16 mouse cellular contexts compared by ENCODE assay signal in genomic region chr4:109411377-109411967, GRCm38 (mm10). TPM values are rescaled to one million over a fixed set of nuclear protein-coding genes. Genes with fewer than 3 reads are reported as not detected.
DNase-seq lines count a peak whose midpoint lies in the region; ATAC-seq lines count a peak whose summit lies in the region.
"Had no signal": no experiment of that assay in that cellular context is flagged by ENCODE, and none has a peak within 500 bp of the region (broad histone marks: within the 10 kb centered on the region; RNA-seq: fewer than 3 reads in every experiment).

No protein-coding gene starts in this region.

- H3K27ac ChIP-seq in heart, embryonic 14.5 days (replicated peaks in 1 of 2; ENCODE audit: control insufficient read depth in 1 of 2, insufficient read depth in 1 of 2, low read depth in 2 of 2, low read length in 2 of 2): peak overlapping the region; percentile 18 to 71; a peak in 3 of 4 replicates
- H3K27ac ChIP-seq in neural tube, embryonic 11.5 days (ENCODE audit: low read depth, low read length): 0 out of 2 replicates have a peak overlapping the region, but pooled peaks have one; percentile 34
- H3K27ac ChIP-seq in intestine, embryonic 16.5 days (ENCODE audit: low read length): no peak overlapping the region
- H3K27ac ChIP-seq: hindbrain, embryonic 14.5 days; limb, embryonic 12.5 days had no signal

- H3K9me3 ChIP-seq in heart, embryonic 14.5 days (ENCODE audit: control insufficient read depth, low read length): no peaks in the 10 kb centered on the region
- no peaks in the 10 kb centered on the region for H3K9me3 ChIP-seq in neural tube, embryonic 11.5 days (ENCODE audit: control insufficient read depth, low read length)
- H3K9me3 ChIP-seq in intestine, embryonic 16.5 days (ENCODE audit: control insufficient read depth, low read length): no peaks in the 10 kb centered on the region
- H3K9me3 ChIP-seq: limb, embryonic 12.5 days had no signal

- H3K36me3 ChIP-seq in heart, embryonic 14.5 days (ENCODE audit: control insufficient read depth, insufficient read depth, low read length): no peaks in the 10 kb centered on the region
- H3K36me3 ChIP-seq in neural tube, embryonic 11.5 days (ENCODE audit: control insufficient read depth, insufficient read depth, low read length): no peaks in the 10 kb centered on the region
- no peaks in the 10 kb centered on the region for H3K36me3 ChIP-seq in intestine, embryonic 16.5 days (ENCODE audit: control insufficient read depth, insufficient read depth, low read length)
- H3K36me3 ChIP-seq: limb, embryonic 12.5 days had no signal

- no peak for DNase-seq in heart, adult 11 months
- no peak for DNase-seq in neural tube, embryonic 11.5 days (ENCODE audit: low spot score)
- no peak for DNase-seq in neural tube, embryonic 10.5 days (ENCODE audit: extremely low spot score, low spot score)
- DNase-seq in urinary bladder, postnatal 14 days (ENCODE audit: low spot score): no peak
- no peak for DNase-seq in embryo, embryonic 11 days
- DNase-seq: adrenal gland, postnatal 25 days; cerebellum, adult 11-12 months; gastrocnemius, postnatal 36 days; lung, postnatal 10 days; midbrain, embryonic 14.5 days; retina, postnatal 1 day had no signal

- no peak overlapping the region for H3K4me3 ChIP-seq in heart, embryonic 14.5 days (ENCODE audit: control insufficient read depth in 1 of 2, insufficient read depth in 1 of 2, low read depth in 1 of 2, low read length in 2 of 2)
- H3K4me3 ChIP-seq in neural tube, embryonic 11.5 days (ENCODE audit: low read depth, low read length): no peak overlapping the region
- no peak overlapping the region for H3K4me3 ChIP-seq in intestine, embryonic 16.5 days (ENCODE audit: low read length)
- H3K4me3 ChIP-seq: limb, embryonic 12.5 days had no signal

- no peak for ATAC-seq in heart, embryonic 14.5 days (ENCODE audit: insufficient number of reproducible peaks, insufficient read depth, low FRiP score, low read depth)
- no peak for ATAC-seq in neural tube, embryonic 11.5 days (ENCODE audit: insufficient read depth, low FRiP score, low TSS enrichment)
- no peak for ATAC-seq in intestine, embryonic 16.5 days
- peak; percentile 38 for ATAC-seq in megakaryocyte-erythroid progenitor cell, adult 5-6 weeks (replicated peaks; ENCODE audit: low FRiP score, low TSS enrichment, poor library complexity, severe bottlenecking)

- H3K27me3 ChIP-seq in heart, embryonic 14.5 days (ENCODE audit: control insufficient read depth, insufficient read depth, low read length): no peaks in the 10 kb centered on the region
- peaks cover 5% of the 10 kb centered on the region; the same call in 1 of the 2 replicates for H3K27me3 ChIP-seq in neural tube, embryonic 11.5 days (ENCODE audit: control insufficient read depth, insufficient read depth, low read length)
- no peaks in the 10 kb centered on the region for H3K27me3 ChIP-seq in intestine, embryonic 16.5 days (replicated peaks; ENCODE audit: control insufficient read depth, insufficient read depth, low read length)

- peak overlapping the region; percentile 44; the same call in 1 of the 2 replicates for H3K9ac ChIP-seq in heart, embryonic 14.5 days (ENCODE audit: low read length)
- no peak overlapping the region for H3K9ac ChIP-seq in neural tube, embryonic 11.5 days (ENCODE audit: low read length)
- peak overlapping the region; percentile 33; the same call in 1 of the 2 replicates for H3K9ac ChIP-seq in intestine, embryonic 16.5 days (ENCODE audit: low read depth, low read length)
- H3K9ac ChIP-seq: hindbrain, embryonic 14.5 days; limb, embryonic 12.5 days had no signal

- WGBS in heart, embryonic 14.5 days: 60% methylated on average over 6 of the region's 6 CpGs
- WGBS in neural tube, embryonic 11.5 days: 87% methylated on average over 6 of the region's 6 CpGs
- 80% methylated on average over 6 of the region's 6 CpGs for WGBS in intestine, embryonic 16.5 days

- peaks cover 12 to 28% of the 10 kb centered on the region in 2 experiments for H3K4me1 ChIP-seq in heart, embryonic 14.5 days (ENCODE audit: control insufficient read depth in 2 of 2, insufficient read depth in 2 of 2, low read length in 2 of 2)
- H3K4me1 ChIP-seq in neural tube, embryonic 11.5 days (ENCODE audit: control insufficient read depth, insufficient read depth, low read length): no peaks in the 10 kb centered on the region
- H3K4me1 ChIP-seq in intestine, embryonic 16.5 days (ENCODE audit: control insufficient read depth, insufficient read depth, low read length): peaks cover 28% of the 10 kb centered on the region

- peak overlapping the region; percentile 13; the same call in 1 of the 2 replicates for H3K4me2 ChIP-seq in heart, embryonic 14.5 days (ENCODE audit: low read length)
- H3K4me2 ChIP-seq in neural tube, embryonic 11.5 days (ENCODE audit: low read depth): no peak overlapping the region
- H3K4me2 ChIP-seq in intestine, embryonic 16.5 days (ENCODE audit: low read depth, low read length): no peak overlapping the region
- H3K4me2 ChIP-seq: hindbrain, embryonic 14.5 days; limb, embryonic 12.5 days had no signal

RNA-seq across cellular contexts. Expression of gene Ttc39a, which starts 5.0 kb away (rescaled TPM):
- polyA plus RNA-seq in heart, embryonic 14.5 days (2014; fragmentation: Nextera tagmentation; extraction: Ambion mirVana): 7.7 and 8.2 TPM in 2 replicates
- 1.9 and 2.7 TPM in 2 replicates for polyA plus RNA-seq in neural tube, embryonic 11.5 days (2014; fragmentation: Nextera tagmentation; extraction: Ambion mirVana)
- polyA plus RNA-seq in intestine, embryonic 16.5 days (2015; fragmentation: Nextera tagmentation; extraction: Ambion mirVana): 18.7 and 19.8 TPM in 2 replicates
- 3.3 and 5.1 TPM in 2 replicates for total RNA-seq in megakaryocyte-erythroid progenitor cell, adult 5-6 weeks (2014; fragmentation: Nextera tagmentation)
- total RNA-seq in megakaryocyte-erythroid progenitor cell, adult 5-6 weeks (2017): 2.0 and 2.6 TPM in 2 replicates
